Mouse (Mus musculus) intestine, postnatal 0 days (tissue): ENCODE results near the gene Smarcc2. TPM values are rescaled to one million over a fixed set of nuclear protein-coding genes. Genes with fewer than 3 reads are reported as not detected.
A peak's percentile ranks its signal among the peaks of the same experiment; 100 is the strongest.
"Not testable (repeated sequence)": the region's sequence is repeated elsewhere in the genome, so short reads cannot be mapped to it uniquely, and the experiment has no call there.

Experiments used
- ATAC-seq: fragments of 200-750 bp; cut with Nextera tagmentation; 2 replicates; pipeline ENCODE4 v1.8.0; 2017; ENCODE audit warnings: mild to moderate bottlenecking, moderate TSS enrichment, moderate library complexity
- H3K27ac ChIP-seq: fragments of 300-500 bp; sonication (generic); 2 replicates; pipeline ENCODE4 v1.5.1; 2014; ENCODE audit warnings: mild to moderate bottlenecking, low read depth, low read length, moderate library complexity
- H3K27me3 ChIP-seq: fragments of 300-500 bp; sonication (generic); replicated peaks from 2 replicates; pipeline ENCODE4 v1.6.1; 2014; ENCODE audit warnings: low read length, mixed read lengths; ENCODE audit not compliant: control insufficient read depth, insufficient read depth
- H3K36me3 ChIP-seq: fragments of 300-500 bp; sonication (generic); 2 replicates; pipeline ENCODE4 v1.6.1; 2014; ENCODE audit warnings: mild to moderate bottlenecking, moderate library complexity; ENCODE audit not compliant: control insufficient read depth, insufficient read depth
- H3K4me1 ChIP-seq: fragments of 300-500 bp; sonication (generic); replicated peaks from 2 replicates; pipeline ENCODE4 v1.6.1; 2014; ENCODE audit warnings: antibody characterized with exemption, low read length, mixed read lengths; ENCODE audit not compliant: control insufficient read depth, insufficient read depth
- H3K4me2 ChIP-seq: fragments of 300-500 bp; sonication (generic); replicated peaks from 2 replicates; pipeline ENCODE4 v1.6.1; 2014; ENCODE audit warnings: low read depth, mild to moderate bottlenecking, moderate library complexity
- H3K4me3 ChIP-seq: fragments of 300-500 bp; sonication (generic); 2 replicates; pipeline ENCODE4 v1.5.1; 2014; ENCODE audit warnings: low read depth, low read length
- H3K9ac ChIP-seq: fragments of 300-500 bp; sonication (generic); 2 replicates; pipeline ENCODE4 v1.6.1; 2014; ENCODE audit warnings: mild to moderate bottlenecking, low read depth, low read length
- H3K9me3 ChIP-seq: fragments of 300-500 bp; sonication (generic); 2 replicates; pipeline ENCODE4 v1.6.1; 2016; ENCODE audit warnings: mixed run types; ENCODE audit not compliant: control insufficient read depth
- CTCF ChIP-seq: sonication (generic); IDR thresholded peaks from 2 replicates; pipeline ENCODE4 v1.5.1; 2016; ENCODE audit warnings: low read depth, mild to moderate bottlenecking, control low read depth, antibody characterized with exemption, moderate library complexity
- WGBS: fragments of 180-500 bp; shearing (Covaris S2); extraction: QIAGEN DNeasy Blood & Tissue Kit; methylation state at CpG from one replicate; pipeline ENCODE4 v1.1.7; 2014; 5-methylcytosine and 5-hydroxymethylcytosine counted together
- polyA plus RNA-seq: library from polyadenylated mRNA; unstranded; fragments of >200 nt; fragmentation: Nextera tagmentation; extraction: Ambion mirVana; gene quantifications from 2 replicates; pipeline ENCODE4 v1.2.1, GENCODE M21; 2015

Smarcc2 gene
- polyA plus RNA-seq, 1 experiment from 2014 or later: 31.6 TPM

DNA sequence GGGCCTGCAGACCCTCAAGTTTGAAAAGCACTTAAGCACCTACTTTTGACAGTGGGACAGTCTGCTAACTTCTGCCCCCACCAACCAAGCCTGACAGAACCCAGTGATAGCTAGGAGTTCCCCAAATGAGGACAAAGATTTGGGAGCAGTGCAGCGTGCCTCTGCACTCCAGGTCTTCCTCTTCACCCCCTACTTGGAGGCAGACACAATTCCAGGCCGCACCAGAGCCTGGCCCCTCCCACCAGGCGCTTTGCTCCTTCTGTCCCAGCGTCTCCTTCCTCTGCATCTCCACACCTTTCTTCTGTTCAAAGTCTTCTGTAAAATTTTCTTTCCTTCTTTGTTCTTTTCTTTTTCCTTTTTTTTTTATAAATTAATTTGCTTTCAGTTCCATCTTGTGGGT is 30.7 kb downstream of the Smarcc2 start:
- Histone ChIP-seq H3K27me3 (no peaks in the 10 kb centered on the region), H3K9me3 (no peaks in the 10 kb centered on the region), H3K4me2 (peak overlapping the region; percentile 21; the same call in 1 of the 2 replicates), H3K9ac (0 out of 2 replicates have a peak overlapping the region, but pooled peaks have one; percentile 42), H3K36me3 (peaks cover 47% of the 10 kb centered on the region), H3K4me1 (no peaks in the 10 kb centered on the region), H3K4me3 (no peak overlapping the region), H3K27ac (peak overlapping the region; percentile 60)
- no peak for ATAC-seq
- TF ChIP-seq CTCF: no peak
- WGBS: 31% methylated on average over 4 of the region's 4 CpGs

DNA sequence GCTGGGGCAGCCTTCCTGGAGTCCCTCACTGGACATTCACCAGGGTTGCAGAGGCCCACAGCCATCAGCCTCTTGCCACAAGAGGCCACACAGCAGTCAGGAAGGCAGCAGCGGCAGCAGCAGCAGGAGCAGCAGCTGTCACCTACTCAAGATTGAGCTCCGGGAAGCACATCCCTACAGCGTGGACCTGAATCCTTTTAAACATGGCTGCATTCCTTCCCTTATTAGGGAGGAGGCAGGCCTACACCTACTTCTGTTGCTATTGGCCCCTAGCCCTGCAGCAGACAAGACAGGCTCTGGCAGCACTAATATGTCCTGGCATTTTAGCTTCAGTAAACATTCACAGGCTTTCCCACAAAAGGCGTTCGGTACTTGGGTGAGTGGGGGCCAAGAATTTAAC is 31.2 kb downstream of the Smarcc2 start:
- H3K4me1 ChIP-seq: no peaks in the 10 kb centered on the region
- no peaks in the 10 kb centered on the region for H3K9me3 ChIP-seq
- H3K27me3 ChIP-seq: no peaks in the 10 kb centered on the region
- H3K4me3 ChIP-seq: no peak overlapping the region
- ATAC-seq: no peak
- 0 out of 2 replicates have a peak overlapping the region, but pooled peaks have one; percentile 42 for H3K9ac ChIP-seq
- H3K36me3 ChIP-seq: peaks cover 47% of the 10 kb centered on the region
- peak overlapping the region; percentile 21; the same call in 1 of the 2 replicates for H3K4me2 ChIP-seq
- no peak for TF ChIP-seq CTCF
- H3K27ac ChIP-seq: peak overlapping the region; percentile 60; the same call in 1 of the 2 replicates
- WGBS: 32% methylated on average over 5 of the region's 5 CpGs

DNA sequence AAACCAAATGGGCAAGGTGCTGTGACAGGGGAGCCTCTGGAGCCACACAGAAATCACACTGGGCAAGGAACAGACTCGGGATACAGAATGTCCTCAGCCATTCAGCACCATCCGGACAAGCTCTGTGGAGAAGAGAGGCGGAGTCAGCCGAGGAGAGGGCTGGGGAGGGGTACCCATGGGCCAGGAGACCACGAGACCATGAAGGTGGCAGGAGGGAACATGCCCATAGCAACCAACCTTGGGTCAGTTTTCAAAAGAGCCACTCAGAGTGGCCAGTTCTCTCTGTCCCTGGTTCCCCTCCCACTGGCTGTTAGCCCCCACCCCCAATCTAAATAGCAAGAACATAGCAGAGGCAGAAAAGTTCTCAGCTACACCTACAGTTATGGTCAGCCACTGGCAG is 31.9 kb downstream of the Smarcc2 start:
- no peak overlapping the region for H3K9ac ChIP-seq
- TF ChIP-seq CTCF: no peak
- ATAC-seq: no peak
- H3K36me3 ChIP-seq: peaks cover 41% of the 10 kb centered on the region
- no peaks in the 10 kb centered on the region for H3K4me1 ChIP-seq
- H3K27me3 ChIP-seq: no peaks in the 10 kb centered on the region
- 0 out of 2 replicates have a peak overlapping the region, but pooled peaks have one; percentile 94 for H3K4me3 ChIP-seq
- 45% methylated on average over 5 of the region's 5 CpGs for WGBS
- H3K4me2 ChIP-seq: peak overlapping the region; percentile 91
- H3K27ac ChIP-seq: peak overlapping the region; percentile 95; the same call in 1 of the 2 replicates
- no peaks in the 10 kb centered on the region for H3K9me3 ChIP-seq

GRCm38 (mm10) chr10:128491495-128491894 is 32.4 kb downstream of the Smarcc2 start:
- no peak for ATAC-seq
- TF ChIP-seq CTCF: no peak
- WGBS: 20% methylated on average over 5 of the region's 6 CpGs
- Histone ChIP-seq H3K36me3 (peaks cover 35% of the 10 kb centered on the region), H3K4me1 (no peaks in the 10 kb centered on the region), H3K27ac (peak overlapping the region; percentile 95), H3K4me3 (peak overlapping the region; percentile 94), H3K4me2 (peak overlapping the region; percentile 91), H3K9ac (peak overlapping the region; percentile 23), H3K27me3 (no peaks in the 10 kb centered on the region), H3K9me3 (no peaks in the 10 kb centered on the region)

GRCm38 (mm10) chr10:128492051-128492450 is 33.0 kb downstream of the Smarcc2 start:
- H3K9me3 ChIP-seq, H3K4me1 ChIP-seq, ATAC-seq, H3K27me3 ChIP-seq: not testable (repeated sequence)
- Histone ChIP-seq H3K27ac (peak overlapping the region; percentile 95), H3K9ac (peak overlapping the region; percentile 90), H3K4me3 (peak overlapping the region; percentile 94), H3K4me2 (peak overlapping the region; percentile 91), H3K36me3 (peaks cover 32% of the 10 kb centered on the region)
- WGBS: 20% methylated on average over 8 of the region's 8 CpGs

GRCm38 (mm10) chr10:128492633-128493311 is 33.7 kb downstream of the Smarcc2 start:
- ATAC-seq: peak; percentile 54
- no peaks in the 10 kb centered on the region for H3K9me3 ChIP-seq
- peak overlapping the region; percentile 90 for H3K9ac ChIP-seq
- peaks cover 25% of the 10 kb centered on the region for H3K36me3 ChIP-seq
- no peaks in the 10 kb centered on the region for H3K27me3 ChIP-seq
- H3K4me2 ChIP-seq: peak overlapping the region; percentile 91
- TF ChIP-seq CTCF: no peak; the same call in 1 of the 2 replicates
- 9% methylated on average over 12 of the region's 12 CpGs for WGBS
- peak overlapping the region; percentile 94 for H3K4me3 ChIP-seq
- no peaks in the 10 kb centered on the region for H3K4me1 ChIP-seq
- H3K27ac ChIP-seq: peak overlapping the region; percentile 95
